Mouse (Mus musculus): ENCODE data around the gene Opcml. TPM values are rescaled to one million over a fixed set of nuclear protein-coding genes. Genes with fewer than 3 reads are reported as not detected.

The Opcml gene
- polyA plus RNA-seq, 1 experiment from 2014 or later = 7.6 TPM

DNA sequence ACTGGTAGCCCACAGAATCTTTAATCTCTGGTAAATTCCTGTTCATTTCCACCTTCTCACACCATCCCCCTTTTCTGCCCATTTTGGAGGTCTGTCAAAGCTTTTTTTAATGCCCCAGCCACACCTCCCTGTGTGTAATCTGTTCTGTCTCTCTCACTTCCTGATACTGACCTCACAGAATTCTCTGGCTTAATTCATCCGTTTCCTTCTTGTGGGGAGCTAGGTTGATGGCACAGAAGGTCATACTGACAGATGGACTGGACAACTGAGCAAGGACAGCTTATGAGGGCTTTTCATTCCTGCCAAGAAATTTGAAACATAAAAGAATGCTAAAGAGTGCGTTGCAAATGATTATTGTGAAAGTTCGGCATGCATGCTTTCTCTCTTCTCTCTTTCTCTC, 126.7 kb downstream of the Opcml start:
- Histone ChIP-seq H3K27me3 (ENCODE audit: control insufficient read depth, insufficient read depth, low read length) (no peaks in the 10 kb centered on the region), H3K9me3 (ENCODE audit: control insufficient read depth, low read depth, low read length) (no peaks in the 10 kb centered on the region), H3K4me1 (ENCODE audit: control insufficient read depth, insufficient read depth, low read length) (no peaks in the 10 kb centered on the region), H3K4me3 (ENCODE audit: low read depth, low read length) (no peak overlapping the region), H3K4me2 (replicated peaks; ENCODE audit: low read depth, low read length) (no peak overlapping the region), H3K27ac (ENCODE audit: low read length) (no peak overlapping the region), H3K36me3 (ENCODE audit: control insufficient read depth, insufficient read depth, low read length) (no peaks in the 10 kb centered on the region), H3K9ac (replicated peaks; ENCODE audit: low read depth, low read length) (no peak overlapping the region)
- WGBS = 53% methylated on average over 3 of the region's 3 CpGs
- no peak for ATAC-seq (ENCODE audit: insufficient number of reproducible peaks, insufficient read depth, low FRiP score, low read depth)

DNA sequence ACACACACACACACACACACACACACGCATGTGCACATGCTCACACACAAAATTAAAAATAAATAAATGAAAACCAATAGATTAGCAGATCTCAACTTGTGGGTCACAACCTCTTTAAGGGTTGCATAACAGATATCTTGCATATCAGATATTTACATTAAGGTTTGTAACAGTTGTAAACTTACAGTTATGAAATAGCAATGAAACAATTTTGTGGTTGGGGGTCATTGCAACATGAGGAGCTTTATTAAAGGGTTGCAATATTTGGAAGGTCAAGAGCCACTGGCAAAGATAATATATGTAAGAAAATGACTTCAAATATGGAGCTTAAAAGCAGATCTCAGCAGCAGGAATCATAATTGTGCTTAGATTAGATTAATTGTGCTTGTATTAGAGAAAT, 132.9 kb downstream of the Opcml start:
- Histone ChIP-seq H3K9me3 (ENCODE audit: control insufficient read depth, low read depth, low read length) (no peaks in the 10 kb centered on the region), H3K27me3 (ENCODE audit: control insufficient read depth, insufficient read depth, low read length) (no peaks in the 10 kb centered on the region), H3K4me2 (replicated peaks; ENCODE audit: low read depth, low read length) (no peak overlapping the region), H3K27ac (ENCODE audit: low read length) (no peak overlapping the region), H3K4me1 (ENCODE audit: control insufficient read depth, insufficient read depth, low read length) (no peaks in the 10 kb centered on the region), H3K9ac (replicated peaks; ENCODE audit: low read depth, low read length) (no peak overlapping the region), H3K36me3 (ENCODE audit: control insufficient read depth, insufficient read depth, low read length) (no peaks in the 10 kb centered on the region), H3K4me3 (ENCODE audit: low read depth, low read length) (no peak overlapping the region)
- 64% methylated on average over 1 of the region's 1 CpGs for WGBS
- ATAC-seq (ENCODE audit: insufficient number of reproducible peaks, insufficient read depth, low FRiP score, low read depth) = no peak

DNA sequence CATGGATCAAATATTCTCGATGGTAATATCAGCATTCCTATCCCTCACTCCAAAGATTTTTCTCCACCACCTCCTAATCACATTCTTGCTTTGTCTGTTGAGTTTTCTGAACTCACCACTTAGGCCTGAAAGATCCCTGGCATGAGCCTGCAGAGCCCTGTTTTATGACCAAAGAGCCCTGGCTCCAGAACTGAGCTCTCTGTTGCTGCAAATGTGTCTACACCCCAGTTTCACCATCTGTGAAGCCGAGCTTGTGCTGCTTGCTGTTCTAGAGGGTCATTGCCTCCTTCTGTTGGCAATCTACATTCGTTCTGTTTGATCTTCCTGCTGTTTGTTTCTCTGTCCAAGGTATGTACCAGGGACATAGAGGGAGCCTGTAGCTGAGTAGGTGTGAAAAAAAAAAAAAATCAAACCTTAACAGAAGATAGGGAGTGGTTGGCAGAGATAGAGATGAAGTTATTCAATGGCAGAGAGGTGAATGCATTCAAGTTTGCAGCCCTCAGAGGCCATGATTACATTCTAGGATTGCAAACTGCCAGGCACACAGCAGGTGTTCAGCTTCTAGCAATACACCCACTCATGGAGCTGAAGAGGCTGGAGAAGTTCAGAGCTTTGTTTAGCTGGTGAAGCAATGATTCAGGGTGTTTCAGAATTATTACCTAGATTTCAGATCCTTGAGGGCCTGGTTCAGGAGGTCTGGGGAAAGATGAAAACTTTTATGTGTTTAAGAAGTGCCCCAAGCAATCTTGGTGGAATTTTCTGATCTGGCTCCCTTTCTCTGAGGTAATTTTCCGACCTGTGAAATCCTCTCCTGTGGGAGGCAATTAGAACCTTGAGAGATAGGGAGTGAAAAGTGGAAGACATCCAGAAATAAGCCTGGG, 133.6 kb downstream of the Opcml start:
- no peak overlapping the region for H3K9ac ChIP-seq (replicated peaks; ENCODE audit: low read depth, low read length)
- H3K27ac ChIP-seq (ENCODE audit: low read length) = no peak overlapping the region
- 59% methylated on average over 4 of the region's 4 CpGs for WGBS
- no peaks in the 10 kb centered on the region for H3K9me3 ChIP-seq (ENCODE audit: control insufficient read depth, low read depth, low read length)
- no peak overlapping the region for H3K4me3 ChIP-seq (ENCODE audit: low read depth, low read length)
- no peaks in the 10 kb centered on the region for H3K27me3 ChIP-seq (ENCODE audit: control insufficient read depth, insufficient read depth, low read length)
- H3K4me1 ChIP-seq (ENCODE audit: control insufficient read depth, insufficient read depth, low read length) = no peaks in the 10 kb centered on the region
- H3K36me3 ChIP-seq (ENCODE audit: control insufficient read depth, insufficient read depth, low read length) = no peaks in the 10 kb centered on the region
- H3K4me2 ChIP-seq (replicated peaks; ENCODE audit: low read depth, low read length) = no peak overlapping the region
- ATAC-seq (ENCODE audit: insufficient number of reproducible peaks, insufficient read depth, low FRiP score, low read depth) = no peak

DNA sequence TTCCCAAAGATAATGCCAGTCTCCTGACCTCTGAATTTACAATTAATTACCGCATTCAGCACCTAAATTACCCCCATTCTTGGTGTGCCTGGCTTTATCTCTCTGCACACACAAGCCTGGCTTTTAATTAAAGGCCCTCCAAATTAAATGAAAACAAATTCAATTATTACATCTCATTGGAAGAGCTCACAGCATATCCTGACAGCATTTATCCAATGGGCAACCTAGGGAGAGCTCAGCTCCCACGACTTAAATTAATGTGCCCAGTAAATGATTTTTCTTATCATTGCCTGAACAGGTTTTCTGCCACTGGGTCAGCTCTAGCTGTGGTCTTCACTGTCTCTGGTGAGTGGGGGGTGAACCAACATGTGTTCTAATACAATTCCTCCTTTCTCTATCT, 135.1 kb downstream of the Opcml start:
- 65% methylated on average over 2 of the region's 2 CpGs for WGBS

DNA sequence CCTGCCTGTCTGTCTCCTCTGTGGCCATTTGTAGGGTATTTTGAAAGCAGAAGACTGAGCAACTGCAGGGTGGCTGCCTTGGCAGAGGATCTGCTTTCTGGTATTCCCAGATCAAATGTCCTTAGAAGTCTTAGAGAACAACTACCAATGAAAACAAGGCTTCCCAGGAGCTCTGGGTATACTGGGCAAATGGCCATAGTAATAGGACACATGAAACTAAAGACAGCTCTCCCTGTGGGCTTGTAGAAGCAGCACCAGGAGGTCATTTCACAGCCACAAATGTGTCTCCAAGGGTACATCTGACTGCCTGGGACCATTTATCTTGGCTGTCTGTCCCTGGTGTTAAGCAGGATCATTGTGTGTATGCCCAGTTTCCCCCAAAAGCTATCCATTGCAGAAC, 146.7 kb downstream of the Opcml start:
- Histone ChIP-seq H3K4me3 (ENCODE audit: low read depth, low read length) (no peak overlapping the region), H3K27ac (ENCODE audit: low read length) (no peak overlapping the region), H3K4me2 (replicated peaks; ENCODE audit: low read depth, low read length) (no peak overlapping the region), H3K4me1 (ENCODE audit: control insufficient read depth, insufficient read depth, low read length) (no peaks in the 10 kb centered on the region), H3K9me3 (ENCODE audit: control insufficient read depth, low read depth, low read length) (no peaks in the 10 kb centered on the region), H3K9ac (replicated peaks; ENCODE audit: low read depth, low read length) (no peak overlapping the region), H3K36me3 (ENCODE audit: control insufficient read depth, insufficient read depth, low read length) (no peaks in the 10 kb centered on the region), H3K27me3 (ENCODE audit: control insufficient read depth, insufficient read depth, low read length) (no peaks in the 10 kb centered on the region)
- no peak for ATAC-seq (ENCODE audit: insufficient number of reproducible peaks, insufficient read depth, low FRiP score, low read depth)

More for the DNA sequence above, 135.1 kb downstream of the Opcml start:
- no peak for ATAC-seq (ENCODE audit: insufficient number of reproducible peaks, insufficient read depth, low FRiP score, low read depth)
- no peak overlapping the region for H3K4me3 ChIP-seq (ENCODE audit: low read depth, low read length)
- no peaks in the 10 kb centered on the region for H3K27me3 ChIP-seq (ENCODE audit: control insufficient read depth, insufficient read depth, low read length)
- no peak overlapping the region for H3K9ac ChIP-seq (replicated peaks; ENCODE audit: low read depth, low read length)
- no peaks in the 10 kb centered on the region for H3K4me1 ChIP-seq (ENCODE audit: control insufficient read depth, insufficient read depth, low read length)
- H3K27ac ChIP-seq (ENCODE audit: low read length) = no peak overlapping the region
- H3K9me3 ChIP-seq (ENCODE audit: control insufficient read depth, low read depth, low read length) = no peaks in the 10 kb centered on the region
- no peak overlapping the region for H3K4me2 ChIP-seq (replicated peaks; ENCODE audit: low read depth, low read length)
- no peaks in the 10 kb centered on the region for H3K36me3 ChIP-seq (ENCODE audit: control insufficient read depth, insufficient read depth, low read length)

DNA sequence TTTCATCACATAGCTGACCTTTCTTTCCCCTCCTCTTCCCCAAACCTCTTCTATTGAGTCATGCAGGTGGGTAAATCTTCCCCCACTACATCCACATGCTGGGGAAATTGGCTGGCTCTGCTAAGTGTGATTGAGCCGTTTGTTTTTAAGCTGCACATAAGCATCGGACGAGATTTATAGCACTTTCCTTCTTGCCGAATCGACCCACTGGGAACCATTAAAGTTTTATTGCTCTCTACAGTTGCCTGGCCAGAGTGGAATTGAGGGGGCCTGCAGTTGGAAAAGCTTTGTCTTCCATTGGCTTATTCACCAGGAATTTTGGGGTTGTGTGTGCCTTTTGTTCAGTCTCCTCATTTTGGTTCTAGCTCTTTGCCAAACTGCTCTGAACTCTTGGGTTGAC, 147.1 kb downstream of the Opcml start:
- WGBS = 62% methylated on average over 5 of the region's 5 CpGs
- H3K36me3 ChIP-seq (ENCODE audit: control insufficient read depth, insufficient read depth, low read length) = no peaks in the 10 kb centered on the region
- no peaks in the 10 kb centered on the region for H3K27me3 ChIP-seq (ENCODE audit: control insufficient read depth, insufficient read depth, low read length)
- ATAC-seq (ENCODE audit: insufficient number of reproducible peaks, insufficient read depth, low FRiP score, low read depth) = no peak
- no peaks in the 10 kb centered on the region for H3K9me3 ChIP-seq (ENCODE audit: control insufficient read depth, low read depth, low read length)
- no peak overlapping the region for H3K9ac ChIP-seq (replicated peaks; ENCODE audit: low read depth, low read length)
- no peaks in the 10 kb centered on the region for H3K4me1 ChIP-seq (ENCODE audit: control insufficient read depth, insufficient read depth, low read length)
- H3K4me3 ChIP-seq (ENCODE audit: low read depth, low read length) = no peak overlapping the region
- no peak overlapping the region for H3K4me2 ChIP-seq (replicated peaks; ENCODE audit: low read depth, low read length)
- no peak overlapping the region for H3K27ac ChIP-seq (ENCODE audit: low read length)

DNA sequence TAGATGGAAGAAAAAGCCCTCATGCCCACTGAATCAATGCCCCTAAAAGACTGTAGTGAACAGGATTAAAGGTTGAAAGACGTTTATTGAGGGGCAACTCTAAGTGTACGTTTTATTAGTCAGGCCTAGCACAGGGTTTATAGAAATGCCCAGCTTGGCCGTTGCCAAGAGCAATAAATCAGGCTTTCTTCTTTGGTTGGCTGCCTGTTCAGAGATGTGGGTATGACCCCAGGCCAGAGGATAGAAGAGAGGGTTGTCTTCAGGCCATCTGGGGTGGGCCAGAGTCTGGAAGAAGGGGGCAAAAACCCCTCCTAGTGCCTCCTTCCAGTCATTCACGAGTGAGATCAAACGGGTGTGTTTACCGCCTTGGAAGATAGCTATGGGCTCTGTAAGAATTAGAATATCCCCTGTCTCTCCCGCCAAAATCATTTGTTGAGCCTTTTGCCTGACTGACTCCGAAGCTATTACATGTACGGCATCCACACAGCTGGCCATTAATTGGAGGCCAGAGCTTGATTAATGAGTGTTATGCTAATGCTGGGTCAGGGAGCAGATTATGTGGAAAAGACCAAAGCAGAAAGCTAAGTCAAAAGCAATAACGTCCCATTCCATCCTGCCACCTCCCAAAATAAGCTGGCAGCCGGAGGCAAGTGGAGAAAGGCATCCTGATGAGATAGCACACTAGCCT, 154.9 kb downstream of the Opcml start:
- H3K36me3 ChIP-seq (ENCODE audit: control insufficient read depth, insufficient read depth, low read length) = no peaks in the 10 kb centered on the region
- no peak overlapping the region for H3K4me2 ChIP-seq (replicated peaks; ENCODE audit: low read depth, low read length)
- no peak for ATAC-seq (ENCODE audit: insufficient number of reproducible peaks, insufficient read depth, low FRiP score, low read depth)
- WGBS = 47% methylated on average over 11 of the region's 11 CpGs
- no peaks in the 10 kb centered on the region for H3K9me3 ChIP-seq (ENCODE audit: control insufficient read depth, low read depth, low read length)
- H3K9ac ChIP-seq (replicated peaks; ENCODE audit: low read depth, low read length) = no peak overlapping the region
- H3K27me3 ChIP-seq (ENCODE audit: control insufficient read depth, insufficient read depth, low read length) = no peaks in the 10 kb centered on the region
- H3K4me3 ChIP-seq (ENCODE audit: low read depth, low read length) = no peak overlapping the region
- no peak overlapping the region for H3K27ac ChIP-seq (ENCODE audit: low read length)
- no peaks in the 10 kb centered on the region for H3K4me1 ChIP-seq (ENCODE audit: control insufficient read depth, insufficient read depth, low read length)

DNA sequence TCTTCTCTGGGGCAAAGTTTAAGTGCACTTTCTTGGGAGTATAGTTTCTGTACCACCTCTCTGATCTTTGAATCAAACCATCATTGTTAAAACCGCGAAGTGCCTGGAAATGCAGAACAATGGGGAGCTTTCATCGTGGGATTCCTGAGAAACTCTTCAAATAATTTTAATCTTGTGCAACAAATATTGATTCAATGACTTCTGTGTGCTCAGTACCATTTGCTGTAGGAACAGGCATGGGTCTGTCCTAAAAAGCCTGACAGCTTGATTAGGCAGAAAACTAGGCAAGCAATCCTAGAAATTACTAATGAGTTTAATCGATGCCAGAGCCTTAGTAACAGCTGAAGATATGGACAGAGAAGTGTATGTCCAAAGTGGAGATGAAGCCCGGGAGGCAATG, 160.5 kb downstream of the Opcml start:
- H3K4me1 ChIP-seq (ENCODE audit: control insufficient read depth, insufficient read depth, low read length) = peaks cover 4% of the 10 kb centered on the region; the same call in 1 of the 2 replicates
- WGBS = 54% methylated on average over 5 of the region's 5 CpGs
- no peak overlapping the region for H3K4me2 ChIP-seq (replicated peaks; ENCODE audit: low read depth, low read length)
- no peak overlapping the region for H3K4me3 ChIP-seq (ENCODE audit: low read depth, low read length)
- H3K36me3 ChIP-seq (ENCODE audit: control insufficient read depth, insufficient read depth, low read length) = no peaks in the 10 kb centered on the region
- H3K9me3 ChIP-seq (ENCODE audit: control insufficient read depth, low read depth, low read length) = no peaks in the 10 kb centered on the region
- H3K9ac ChIP-seq (replicated peaks; ENCODE audit: low read depth, low read length) = no peak overlapping the region
- peak; percentile 23; the same call in 1 of the 2 replicates for ATAC-seq (ENCODE audit: insufficient number of reproducible peaks, insufficient read depth, low FRiP score, low read depth)
- H3K27ac ChIP-seq (ENCODE audit: low read length) = no peak overlapping the region
- H3K27me3 ChIP-seq (ENCODE audit: control insufficient read depth, insufficient read depth, low read length) = no peaks in the 10 kb centered on the region

All from stomach, embryonic 14.5 days (tissue).